In the genomic region with DNA sequence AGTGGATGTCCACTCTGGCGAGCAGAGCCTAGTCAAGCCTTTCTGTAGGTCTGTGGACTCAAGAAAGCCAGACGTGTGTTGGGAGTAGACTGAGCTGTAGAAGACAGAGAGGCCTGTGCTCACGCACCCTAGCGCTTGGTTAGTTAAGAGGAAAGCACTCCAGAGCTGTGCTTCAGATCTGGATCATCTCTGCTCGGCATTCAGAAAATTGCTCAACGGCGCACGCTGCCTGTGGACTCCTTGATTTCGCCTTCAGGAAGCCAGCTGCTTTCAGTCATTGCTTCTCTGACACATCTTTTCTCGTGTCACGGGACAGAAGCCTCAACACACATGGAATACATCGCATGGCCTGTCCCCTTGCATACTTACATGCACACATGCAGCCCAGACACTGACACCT, we compare ENCODE assay signal across 17 mouse cellular contexts. TPM values are rescaled to one million over a fixed set of nuclear protein-coding genes. Genes with fewer than 3 reads are reported as not detected.
DNase-seq lines count a peak whose midpoint lies in the region; ATAC-seq and TF ChIP-seq lines count a peak whose summit lies in the region.
"Had no signal": no experiment of that assay in that cellular context is flagged by ENCODE, and none has a peak within 500 bp of the region (broad histone marks: within the 10 kb centered on the region; RNA-seq: fewer than 3 reads in every experiment).

No protein-coding gene starts in this region.

- no peak overlapping the region for H3K9ac ChIP-seq in forebrain, embryonic 13.5 days
- no peak overlapping the region for H3K9ac ChIP-seq in forebrain, postnatal 0 days
- no peak overlapping the region for H3K9ac ChIP-seq in heart, embryonic 15.5 days
- H3K9ac ChIP-seq: liver, postnatal 0 days; midbrain, embryonic 13.5 days had no signal

- H3K9me3 ChIP-seq in forebrain, embryonic 13.5 days (replicated peaks) = no peaks in the 10 kb centered on the region
- no peaks in the 10 kb centered on the region for H3K9me3 ChIP-seq in forebrain, postnatal 0 days (ENCODE audit: low read length)
- no peaks in the 10 kb centered on the region for H3K9me3 ChIP-seq in heart, embryonic 15.5 days (replicated peaks)
- H3K9me3 ChIP-seq: midbrain, embryonic 13.5 days had no signal

- peak overlapping the region; percentile 19; the same call in 1 of the 2 replicates for H3K27ac ChIP-seq in forebrain, embryonic 13.5 days
- H3K27ac ChIP-seq in forebrain, postnatal 0 days (ENCODE audit: low read depth, low read length) = no peak overlapping the region
- peak overlapping the region; percentile 97 for H3K27ac ChIP-seq in heart, embryonic 15.5 days
- peak overlapping the region; percentile 40; the same call in 1 of the 2 replicates for H3K27ac ChIP-seq in left cerebral cortex, adult 2 months
- H3K27ac ChIP-seq: midbrain, embryonic 13.5 days had no signal

- no peaks in the 10 kb centered on the region for H3K27me3 ChIP-seq in forebrain, embryonic 13.5 days
- no peaks in the 10 kb centered on the region for H3K27me3 ChIP-seq in forebrain, postnatal 0 days (ENCODE audit: insufficient read depth, low read length)
- H3K27me3 ChIP-seq in heart, embryonic 15.5 days = no peaks in the 10 kb centered on the region
- H3K27me3 ChIP-seq: midbrain, embryonic 13.5 days had no signal

- ATAC-seq in forebrain, embryonic 13.5 days = no peak
- no peak for ATAC-seq in forebrain, postnatal 0 days
- ATAC-seq in heart, embryonic 15.5 days (replicated peaks; ENCODE audit: insufficient number of reproducible peaks, insufficient read depth, low FRiP score, low read depth) = no peak
- ATAC-seq: liver, postnatal 0 days; midbrain, embryonic 13.5 days had no signal

- H3K4me1 ChIP-seq in forebrain, embryonic 13.5 days = peaks cover 14% of the 10 kb centered on the region
- no peaks in the 10 kb centered on the region for H3K4me1 ChIP-seq in forebrain, postnatal 0 days (ENCODE audit: insufficient read depth)
- H3K4me1 ChIP-seq in heart, embryonic 15.5 days (replicated peaks) = peaks cover 62% of the 10 kb centered on the region
- H3K4me1 ChIP-seq: midbrain, embryonic 13.5 days had no signal

- intact Hi-C loops in left cerebral cortex, adult 2 months (cut with DNase I) = loop anchor here (5.0 kb wide), 1 partner anchor 93 kb away; no protein-coding TSS in a partner anchor
- intact Hi-C loops in left cerebral cortex, postnatal 14 days (cut with DNase I) = no loop called here

- H3K36me3 ChIP-seq in forebrain, embryonic 13.5 days (ENCODE audit: poor library complexity, severe bottlenecking) = peaks cover 30% of the 10 kb centered on the region
- peaks cover 21% of the 10 kb centered on the region for H3K36me3 ChIP-seq in forebrain, postnatal 0 days (ENCODE audit: insufficient read depth)
- peaks cover 5% of the 10 kb centered on the region; the same call in 1 of the 2 replicates for H3K36me3 ChIP-seq in heart, embryonic 15.5 days

- no peak overlapping the region for H3K4me3 ChIP-seq in forebrain, embryonic 13.5 days
- H3K4me3 ChIP-seq in forebrain, postnatal 0 days (ENCODE audit: low read depth, low read length) = no peak overlapping the region
- H3K4me3 ChIP-seq in heart, embryonic 15.5 days = no peak overlapping the region
- no peak overlapping the region for H3K4me3 ChIP-seq in left cerebral cortex, adult 2 months
- H3K4me3 ChIP-seq: midbrain, embryonic 13.5 days had no signal

- TF ChIP-seq CTCF in forebrain, postnatal 0 days (IDR thresholded peaks at IDR 0.05; ENCODE audit: low read depth) = no peak
- no peak for TF ChIP-seq CTCF in left cerebral cortex, adult 2 months (IDR thresholded peaks at IDR 0.05)

- WGBS in forebrain, embryonic 13.5 days = 88% methylated on average over 12 of the region's 12 CpGs
- WGBS in forebrain, postnatal 0 days = 83% methylated on average over 12 of the region's 12 CpGs
- 49% methylated on average over 12 of the region's 12 CpGs for WGBS in heart, embryonic 15.5 days

- no peak overlapping the region for H3K4me2 ChIP-seq in forebrain, embryonic 13.5 days
- no peak overlapping the region for H3K4me2 ChIP-seq in forebrain, postnatal 0 days (ENCODE audit: low read depth)
- H3K4me2 ChIP-seq in heart, embryonic 15.5 days = no peak overlapping the region
- H3K4me2 ChIP-seq: midbrain, embryonic 13.5 days had no signal

- DNase-seq in forebrain, postnatal 0 days = no peak
- DNase-seq in heart, adult 8-10 months (ENCODE audit: low spot score) = no peak
- no peak for DNase-seq in left cerebral cortex, adult 2 months (ENCODE audit: extremely low spot score in 1 of 2, low spot score in 2 of 2)
- DNase-seq in left cerebral cortex, postnatal 14 days (ENCODE audit: low spot score in 2 of 2) = no peak
- peak; percentile 15 for DNase-seq in lung, postnatal 36 days
- no peak for DNase-seq in right cerebral cortex, adult 2 months (ENCODE audit: low spot score in 2 of 2)
- DNase-seq: gastrocnemius, postnatal 36 days; kidney, adult 8-10 months; liver, postnatal 0 days; spleen, adult 18-20 months; thymus, adult 2 months had no signal

RNA-seq across cellular contexts. Expression of a gene that starts 39.2 kb away (rescaled TPM):
- not detected in 2 replicates for polyA plus RNA-seq in forebrain, embryonic 13.5 days (2015; fragmentation: Nextera tagmentation; extraction: Ambion mirVana)
- not detected in 2 replicates for total RNA-seq in forebrain, postnatal 0 days (2014; rRNA removed)
- polyA plus RNA-seq in forebrain, postnatal 0 days (2015; fragmentation: Nextera tagmentation; extraction: Ambion mirVana) = not detected in 2 replicates
- polyA plus RNA-seq in heart, embryonic 15.5 days (2015; fragmentation: Nextera tagmentation; extraction: Ambion mirVana) = not detected in 2 replicates
- total RNA-seq in heart, adult 8-10 months (2022) = not detected
- under 1 TPM in 1 of 2 experiments, not detected in 1; 0.45 TPM for total RNA-seq in left cerebral cortex, adult 2 months (2021)
- under 1 TPM in 1 of 2 experiments, not detected in 1; 0.17 TPM for total RNA-seq in left cerebral cortex, postnatal 14 days (2021)
- total RNA-seq: gastrocnemius, postnatal 36 days had no signal
- polyA plus RNA-seq: embryonic facial prominence, embryonic 11.5 days; limb, embryonic 11.5 days; liver, postnatal 0 days; midbrain, embryonic 13.5 days; neural tube, embryonic 11.5 days; thymus, adult 2 months had no signal
